Mouse (Mus musculus): ENCODE results near the gene Ercc6. TPM values are rescaled to one million over a fixed set of nuclear protein-coding genes. Genes with fewer than 3 reads are reported as not detected.
A peak's percentile ranks its signal among the peaks of the same experiment; 100 is the strongest.

Gene Ercc6
- polyA plus RNA-seq, 1 experiment from 2014 or later, result 14.3 TPM

DNA sequence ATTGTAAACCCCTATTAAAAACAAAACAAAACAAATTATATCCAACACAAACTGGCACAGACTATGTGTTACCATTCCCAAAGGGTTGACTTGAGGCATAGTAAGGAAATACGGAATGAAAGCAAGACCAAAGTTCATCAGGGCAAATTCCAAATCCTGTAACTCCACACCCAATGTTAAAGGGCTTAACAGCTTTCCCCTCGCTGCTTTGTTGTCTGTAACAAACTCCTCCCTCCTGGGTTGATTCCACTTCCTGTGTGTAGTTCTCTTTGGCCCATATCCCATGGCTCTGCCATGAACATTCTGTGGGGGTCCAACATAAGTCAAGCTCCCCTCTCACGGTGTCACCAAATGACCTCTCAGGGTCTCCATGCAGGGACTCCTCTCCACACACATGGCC, 77.1 kb downstream of the Ercc6 start:
- H3K27ac ChIP-seq, result no peak overlapping the region
- H3K4me1 ChIP-seq, result no peaks in the 10 kb centered on the region
- H3K4me3 ChIP-seq (replicated peaks), result no peak overlapping the region
- H3K27me3 ChIP-seq (replicated peaks), result peaks cover 22% of the 10 kb centered on the region
- WGBS, result 58% methylated on average over 3 of the region's 3 CpGs
- H3K9ac ChIP-seq, result no peak overlapping the region
- H3K9me3 ChIP-seq, result no peaks in the 10 kb centered on the region
- ATAC-seq (ENCODE audit: insufficient read depth, low FRiP score, low read depth), result no peak
- no peaks in the 10 kb centered on the region for H3K36me3 ChIP-seq
- no peak overlapping the region for H3K4me2 ChIP-seq

DNA sequence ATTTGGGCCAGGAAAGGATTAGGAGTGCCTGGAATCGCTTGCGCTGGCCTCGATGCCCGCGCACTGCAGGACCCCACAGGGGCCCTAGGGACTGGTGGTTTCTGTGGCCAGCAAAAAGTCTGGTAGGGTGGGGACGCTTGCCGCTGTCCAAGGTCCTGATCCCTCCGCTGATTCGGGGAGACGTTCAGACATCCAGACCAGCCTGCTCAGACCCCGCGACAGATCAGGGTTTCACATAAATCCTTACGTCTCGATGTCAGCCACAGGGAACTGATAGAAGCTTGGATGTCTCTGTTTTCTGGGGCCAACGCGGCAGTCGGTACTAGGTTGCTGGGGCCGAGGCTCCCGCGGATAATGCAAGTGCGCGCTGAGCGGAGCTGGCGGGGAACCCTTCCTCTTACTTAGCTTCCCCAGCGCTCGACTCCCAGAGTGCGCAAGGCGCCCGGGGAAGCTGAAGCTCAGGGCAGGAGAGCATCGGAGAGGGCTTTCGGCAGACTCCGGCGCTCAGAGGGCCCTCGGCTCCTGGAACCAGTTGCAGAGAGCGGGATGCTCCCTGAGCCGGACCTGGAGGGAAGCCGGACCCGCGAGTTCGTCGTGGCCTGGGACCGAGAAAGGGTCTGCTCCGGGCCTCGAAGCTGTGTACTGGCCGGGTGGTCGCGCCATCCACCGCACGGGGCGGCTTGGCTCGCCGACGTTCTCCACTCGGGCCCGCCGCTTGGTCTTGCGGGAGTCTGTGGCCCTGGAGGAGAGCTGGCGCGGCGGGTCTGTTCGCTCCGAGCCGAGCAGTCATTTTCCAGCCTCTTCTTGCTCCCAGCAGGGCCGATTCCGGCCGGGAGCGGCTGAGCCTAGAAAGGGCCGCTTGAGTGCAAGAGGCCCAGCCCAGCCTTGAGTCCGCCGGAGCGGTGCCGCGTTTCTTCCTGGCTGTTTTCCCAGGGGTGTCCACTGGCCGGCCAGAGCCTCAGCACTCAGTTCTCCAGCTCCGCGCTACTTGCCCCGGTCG, 84.2 kb downstream of the Ercc6 start:
- 0 out of 2 replicates have a peak, but pooled peaks have one; percentile 39 for ATAC-seq (ENCODE audit: insufficient read depth, low FRiP score, low read depth)
- under 1% methylated on average over 78 of the region's 78 CpGs for WGBS
- H3K4me1 ChIP-seq, result peaks cover 15% of the 10 kb centered on the region
- H3K27ac ChIP-seq, result no peak overlapping the region
- no peaks in the 10 kb centered on the region for H3K9me3 ChIP-seq
- H3K27me3 ChIP-seq (replicated peaks), result peaks cover 79% of the 10 kb centered on the region
- H3K36me3 ChIP-seq, result no peaks in the 10 kb centered on the region
- H3K9ac ChIP-seq, result no peak overlapping the region
- peak overlapping the region; percentile 17; the same call in 1 of the 2 replicates for H3K4me3 ChIP-seq (replicated peaks)
- H3K4me2 ChIP-seq, result peak overlapping the region; percentile 42

DNA sequence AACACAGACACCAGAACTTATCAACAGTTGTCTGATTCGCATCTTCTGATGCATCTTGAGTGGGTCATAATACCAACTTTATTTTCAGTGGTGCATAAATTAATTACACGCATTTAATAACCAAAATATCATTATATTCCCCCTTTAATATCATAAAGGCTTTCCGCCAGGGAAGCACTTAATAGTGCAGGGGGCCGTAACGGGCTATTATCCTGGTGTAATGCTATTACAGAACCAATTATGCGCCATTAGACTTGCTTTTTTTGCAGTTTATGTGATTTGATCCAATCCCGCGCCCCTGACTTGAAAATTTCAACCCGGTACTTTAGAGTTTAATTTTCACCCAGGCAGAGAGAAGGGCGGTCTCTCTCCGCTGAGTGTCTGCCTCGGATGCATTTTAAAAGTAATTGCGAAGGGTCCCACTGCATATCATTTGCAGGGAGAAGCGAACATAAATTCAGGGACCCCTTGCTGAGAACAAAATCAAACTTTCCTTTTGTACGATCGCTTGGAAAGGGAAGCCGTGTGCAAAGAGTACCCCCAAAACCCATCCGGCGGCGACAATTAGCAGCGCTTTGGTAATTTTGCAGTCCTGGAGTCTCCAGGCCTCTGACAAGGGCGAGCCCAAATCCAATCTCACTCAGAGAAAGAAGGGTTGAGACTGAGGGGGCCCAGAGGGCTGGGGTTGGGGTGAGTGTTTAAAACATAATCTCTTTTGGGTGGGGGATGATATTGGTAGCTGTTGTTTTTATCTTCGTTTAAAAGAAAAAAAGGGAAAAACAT, 85.3 kb downstream of the Ercc6 start:
- no peak for ATAC-seq (ENCODE audit: insufficient read depth, low FRiP score, low read depth)
- WGBS, result 8% methylated on average over 23 of the region's 23 CpGs
- H3K36me3 ChIP-seq, result no peaks in the 10 kb centered on the region
- peaks cover 15% of the 10 kb centered on the region for H3K4me1 ChIP-seq
- no peak overlapping the region for H3K27ac ChIP-seq
- no peak overlapping the region for H3K4me3 ChIP-seq (replicated peaks)
- peaks cover 86% of the 10 kb centered on the region for H3K27me3 ChIP-seq (replicated peaks)
- H3K9ac ChIP-seq, result no peak overlapping the region
- peak overlapping the region; percentile 44; the same call in 1 of the 2 replicates for H3K4me2 ChIP-seq
- H3K9me3 ChIP-seq, result no peaks in the 10 kb centered on the region

DNA sequence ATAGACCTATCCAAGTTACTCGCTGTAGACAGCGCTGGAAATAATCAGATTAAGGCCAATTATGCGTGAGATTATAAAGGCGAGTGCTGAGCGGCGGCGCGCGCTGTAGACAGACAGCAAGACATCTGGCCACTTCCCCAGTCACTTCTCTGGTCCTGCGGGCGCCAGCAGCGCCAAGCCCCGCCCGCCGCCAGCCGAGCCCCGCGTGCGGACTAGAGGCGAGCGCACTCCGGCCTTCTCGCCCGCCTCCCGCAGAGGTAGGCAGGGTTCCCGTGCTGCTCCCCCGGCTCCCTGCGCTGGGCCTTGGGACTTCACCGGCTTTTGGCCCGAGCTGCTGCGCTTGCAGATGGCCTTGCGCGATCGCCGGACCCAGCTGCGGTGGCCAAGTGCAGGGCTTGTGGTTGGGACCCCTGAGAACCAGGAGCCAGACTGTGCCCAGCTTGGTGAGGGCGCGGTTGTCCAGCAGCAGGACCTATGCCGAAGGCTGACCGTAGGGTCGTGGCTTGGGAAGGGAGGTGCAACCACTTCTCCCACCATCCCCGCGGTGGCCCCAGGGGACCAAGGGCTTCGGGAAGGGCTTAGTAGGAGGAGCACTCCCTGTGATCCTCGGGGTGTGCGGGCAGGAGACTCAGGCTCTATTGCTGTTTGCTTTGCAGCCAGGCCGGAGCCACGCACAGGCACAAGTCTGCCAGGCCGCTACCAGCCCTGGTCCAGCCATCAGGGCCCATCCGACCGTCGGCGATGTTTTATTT, 86.1 kb downstream of the Ercc6 start, which contains the start of gene Prrxl1:
Gene Prrxl1 (plus strand): TSS at position 118 of the 752 bp plus-strand sequence.
- no peaks in the 10 kb centered on the region for H3K36me3 ChIP-seq
- H3K27ac ChIP-seq, result no peak within 1 kb of the TSS
- H3K4me2 ChIP-seq, result peak within 1 kb of the TSS; percentile 44
- H3K4me1 ChIP-seq, result peaks cover 15% of the 10 kb centered on the region
- no peak within 1 kb of the TSS for H3K9ac ChIP-seq
- no peaks in the 10 kb centered on the region for H3K9me3 ChIP-seq
- no peak for ATAC-seq (ENCODE audit: insufficient read depth, low FRiP score, low read depth)
- H3K27me3 ChIP-seq (replicated peaks), result peaks cover 81% of the 10 kb centered on the region
- under 1% methylated on average over 53 of the region's 53 CpGs for whole genome bisulfite sequencing
- peak within 1 kb of the TSS; percentile 24 for H3K4me3 ChIP-seq (replicated peaks)

DNA sequence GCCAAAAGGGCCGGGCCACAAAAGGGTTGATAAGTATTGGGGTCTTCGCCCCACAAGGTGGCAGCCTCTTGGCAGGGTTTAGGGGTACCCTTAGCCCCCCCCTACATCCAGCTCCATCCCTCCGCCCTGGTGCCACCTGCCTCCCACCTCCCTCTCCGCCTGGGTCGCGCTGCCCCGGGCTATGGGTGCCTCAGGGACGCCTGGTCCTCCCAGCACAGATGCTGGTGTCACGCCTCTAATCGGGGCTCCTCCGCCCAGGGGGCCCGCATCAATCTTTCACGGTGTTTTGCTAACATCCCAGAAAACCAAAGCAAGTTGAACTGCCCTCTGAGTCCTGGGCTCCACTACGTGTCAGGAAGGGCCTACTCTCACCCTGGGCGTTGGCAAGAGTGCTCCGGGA, 86.8 kb downstream of the Ercc6 start:
- ATAC-seq (ENCODE audit: insufficient read depth, low FRiP score, low read depth), result no peak
- no peak overlapping the region for H3K4me2 ChIP-seq
- no peaks in the 10 kb centered on the region for H3K36me3 ChIP-seq
- no peak overlapping the region for H3K9ac ChIP-seq
- H3K4me1 ChIP-seq, result peaks cover 15% of the 10 kb centered on the region
- WGBS, result 3% methylated on average over 16 of the region's 16 CpGs
- 0 out of 2 replicates have a peak overlapping the region, but pooled peaks have one; percentile 24 for H3K4me3 ChIP-seq (replicated peaks)
- peaks cover 75% of the 10 kb centered on the region for H3K27me3 ChIP-seq (replicated peaks)
- H3K9me3 ChIP-seq, result no peaks in the 10 kb centered on the region
- no peak overlapping the region for H3K27ac ChIP-seq

DNA sequence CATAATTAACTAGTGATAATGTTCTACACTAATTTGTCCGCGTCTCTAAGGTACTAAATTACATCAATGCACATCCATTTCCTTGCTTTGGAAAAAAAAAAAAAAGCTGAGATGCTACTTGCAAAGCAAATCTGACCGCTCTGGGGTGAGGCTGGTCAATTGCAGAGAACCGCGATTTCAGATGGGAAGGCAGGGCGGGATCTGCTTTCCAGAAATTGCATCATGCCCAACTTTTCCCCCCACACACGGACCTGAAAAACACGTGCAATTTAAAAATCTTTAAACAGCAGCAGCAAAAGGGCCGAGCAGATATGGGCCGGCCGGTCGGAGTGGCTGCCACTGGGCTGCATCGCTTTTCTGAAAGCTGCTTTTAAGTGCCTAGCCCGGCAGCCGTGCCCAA, 92.2 kb downstream of the Ercc6 start:
- no peaks in the 10 kb centered on the region for H3K4me1 ChIP-seq
- H3K9me3 ChIP-seq, result no peaks in the 10 kb centered on the region
- H3K9ac ChIP-seq, result no peak overlapping the region
- H3K4me2 ChIP-seq, result no peak overlapping the region
- WGBS, result 60% methylated on average over 15 of the region's 15 CpGs
- H3K27ac ChIP-seq, result no peak overlapping the region
- H3K36me3 ChIP-seq, result no peaks in the 10 kb centered on the region
- ATAC-seq (ENCODE audit: insufficient read depth, low FRiP score, low read depth), result no peak
- H3K27me3 ChIP-seq (replicated peaks), result peaks cover 28% of the 10 kb centered on the region
- H3K4me3 ChIP-seq (replicated peaks), result no peak overlapping the region

DNA sequence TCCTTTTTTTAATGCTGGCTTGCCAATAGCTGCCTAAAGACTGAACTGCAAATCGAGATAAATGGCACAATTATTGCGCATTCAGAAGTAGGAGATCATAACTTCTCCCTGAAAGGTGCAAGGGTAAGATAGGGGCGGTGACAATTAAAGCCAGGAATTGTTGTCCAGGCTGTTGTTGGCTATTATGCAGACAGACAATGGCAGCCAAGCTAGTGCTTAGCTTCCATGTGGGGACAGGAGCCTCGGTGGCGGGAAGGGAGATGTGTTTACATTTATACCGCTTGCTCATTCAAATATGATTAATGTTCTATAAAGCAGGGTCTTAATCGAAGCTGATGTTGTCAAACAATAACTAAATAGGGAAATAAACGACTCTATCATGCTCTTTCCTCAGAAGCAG, 93.0 kb downstream of the Ercc6 start:
- Histone ChIP-seq H3K9me3 (no peaks in the 10 kb centered on the region), H3K4me3 (replicated peaks) (no peak overlapping the region), H3K27me3 (replicated peaks) (peaks cover 20% of the 10 kb centered on the region), H3K4me2 (no peak overlapping the region), H3K27ac (no peak overlapping the region), H3K36me3 (no peaks in the 10 kb centered on the region), H3K9ac (no peak overlapping the region), H3K4me1 (no peaks in the 10 kb centered on the region)
- 51% methylated on average over 8 of the region's 8 CpGs for WGBS
- ATAC-seq (ENCODE audit: insufficient read depth, low FRiP score, low read depth), result no peak

DNA sequence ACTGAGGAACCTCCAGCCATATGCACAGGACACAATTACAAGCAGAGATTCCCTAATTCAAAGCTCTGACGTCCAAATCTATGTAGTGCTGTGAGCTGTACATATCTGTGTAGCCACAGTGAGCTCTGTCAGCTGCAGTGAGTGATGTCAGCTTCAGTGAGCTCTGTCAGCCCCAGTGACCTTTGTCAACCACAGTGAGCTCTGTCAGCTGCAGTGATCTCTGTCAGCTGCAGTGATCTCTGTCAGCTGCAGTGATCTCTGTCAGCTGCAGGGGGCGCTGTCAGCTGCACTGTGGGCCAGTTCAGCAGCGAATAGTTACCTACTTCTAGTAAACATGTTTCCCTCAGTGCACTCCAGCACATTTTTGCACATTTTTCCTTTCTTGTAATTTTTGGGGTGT, 96.1 kb downstream of the Ercc6 start:
- no peaks in the 10 kb centered on the region for H3K4me1 ChIP-seq
- ATAC-seq (ENCODE audit: insufficient read depth, low FRiP score, low read depth), result no peak
- no peak overlapping the region for H3K4me3 ChIP-seq (replicated peaks)
- H3K27me3 ChIP-seq (replicated peaks), result 0 out of 2 replicates have a peak, but pooled peaks cover 6% of the 10 kb centered on the region
- no peak overlapping the region for H3K27ac ChIP-seq
- H3K9ac ChIP-seq, result no peak overlapping the region
- no peaks in the 10 kb centered on the region for H3K9me3 ChIP-seq
- no peak overlapping the region for H3K4me2 ChIP-seq
- 15% methylated on average over 3 of the region's 3 CpGs for WGBS
- no peaks in the 10 kb centered on the region for H3K36me3 ChIP-seq

DNA sequence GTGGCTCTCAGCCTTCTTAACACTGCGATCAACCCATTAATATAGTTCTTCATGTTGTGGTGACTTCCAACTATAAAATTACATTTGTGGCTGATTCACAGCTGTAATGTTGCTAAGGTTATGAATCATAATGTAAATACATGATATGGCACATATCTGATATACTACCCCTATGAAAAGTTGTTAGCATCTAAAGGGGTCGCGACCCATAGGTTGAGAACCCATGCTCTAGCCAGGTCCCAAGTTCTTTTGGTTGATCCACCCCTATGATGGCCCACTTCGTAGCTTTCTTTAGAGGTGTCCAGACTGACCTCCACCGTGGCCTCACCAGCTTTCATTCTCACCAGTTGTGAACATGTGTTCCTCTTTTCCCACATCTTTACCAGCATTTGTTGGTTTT, 103.9 kb downstream of the Ercc6 start:
- Histone ChIP-seq H3K4me3 (replicated peaks) (no peak overlapping the region), H3K4me2 (no peak overlapping the region), H3K9ac (no peak overlapping the region), H3K9me3 (no peaks in the 10 kb centered on the region), H3K36me3 (no peaks in the 10 kb centered on the region), H3K4me1 (no peaks in the 10 kb centered on the region), H3K27me3 (replicated peaks) (no peaks in the 10 kb centered on the region), H3K27ac (no peak overlapping the region)
- ATAC-seq (ENCODE audit: insufficient read depth, low FRiP score, low read depth), result no peak
- 85% methylated on average over 5 of the region's 5 CpGs for WGBS

DNA sequence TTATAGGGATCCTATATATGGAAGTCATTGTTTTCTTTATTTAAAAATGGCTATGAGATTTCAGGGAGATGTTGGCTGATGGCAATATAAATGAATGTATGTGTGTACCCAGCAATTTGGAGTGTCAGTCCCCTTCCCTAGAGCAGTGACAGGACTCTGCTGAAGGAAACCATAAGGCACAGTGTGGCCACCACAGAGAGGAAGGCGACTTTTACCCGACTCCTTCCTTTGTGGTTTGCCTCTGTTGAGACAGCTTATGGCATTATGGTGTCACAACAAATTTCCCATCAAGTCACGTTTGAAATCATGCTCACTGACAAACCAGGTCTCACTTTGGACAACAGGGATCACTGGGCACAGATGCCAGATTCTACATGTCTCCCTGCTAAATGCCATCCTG, 110.9 kb downstream of the Ercc6 start:
- Histone ChIP-seq H3K4me2 (no peak overlapping the region), H3K9ac (no peak overlapping the region), H3K9me3 (no peaks in the 10 kb centered on the region), H3K4me1 (no peaks in the 10 kb centered on the region), H3K4me3 (replicated peaks) (no peak overlapping the region), H3K36me3 (no peaks in the 10 kb centered on the region), H3K27ac (no peak overlapping the region), H3K27me3 (replicated peaks) (no peaks in the 10 kb centered on the region)
- ATAC-seq (ENCODE audit: insufficient read depth, low FRiP score, low read depth), result no peak
- WGBS, result 70% methylated on average over 3 of the region's 3 CpGs

DNA sequence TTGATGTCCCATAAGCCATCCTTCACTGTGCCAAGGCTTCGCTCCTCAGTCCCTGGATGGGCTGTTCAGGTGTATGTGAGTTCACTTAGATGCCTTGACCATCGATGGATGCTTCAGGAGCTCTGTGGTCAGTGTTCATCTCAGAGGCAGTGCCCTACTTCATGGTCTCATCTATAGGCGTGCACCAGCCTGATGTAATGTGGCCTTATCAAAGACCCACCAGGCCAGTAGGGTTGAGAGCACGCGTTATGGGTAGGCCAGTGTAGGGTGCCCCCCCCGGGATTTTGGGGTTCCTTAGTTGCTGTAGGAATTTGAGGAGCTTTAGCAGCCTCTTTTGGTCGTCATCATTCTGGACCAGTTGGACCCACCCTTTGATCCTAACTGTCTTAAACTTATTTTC, 111.5 kb downstream of the Ercc6 start:
- Histone ChIP-seq H3K27me3 (replicated peaks) (no peaks in the 10 kb centered on the region), H3K4me1 (no peaks in the 10 kb centered on the region), H3K36me3 (no peaks in the 10 kb centered on the region), H3K4me2 (no peak overlapping the region), H3K27ac (no peak overlapping the region), H3K4me3 (replicated peaks) (no peak overlapping the region), H3K9ac (no peak overlapping the region), H3K9me3 (no peaks in the 10 kb centered on the region)
- no peak for ATAC-seq (ENCODE audit: insufficient read depth, low FRiP score, low read depth)
- 81% methylated on average over 7 of the region's 7 CpGs for WGBS
